Mouse (Mus musculus): Measurements from ENCODE around the gene Ebpl. TPM values are rescaled to one million over a fixed set of nuclear protein-coding genes. Genes with fewer than 3 reads are reported as not detected.
A peak's percentile ranks its signal among the peaks of the same experiment; 100 is the strongest.
"Not testable (repeated sequence)": the region's sequence is repeated elsewhere in the genome, so short reads cannot be mapped to it uniquely, and the experiment has no call there.

Gene Ebpl
- polyA plus RNA-seq, 2 experiments = 1.1 to 4.9 TPM

GRCm38 (mm10) chr14:61327618-61328450 lies 32.4 kb downstream of the Ebpl start:
- H3K27ac ChIP-seq = no peak overlapping the region
- no peaks in the 10 kb centered on the region for H3K36me3 ChIP-seq (replicated peaks; ENCODE audit: control insufficient read depth, insufficient read depth, low read depth)
- peak overlapping the region in 1 of 2 experiments; percentile 27; a peak in 2 of 4 replicates for H3K4me3 ChIP-seq (ENCODE audit: insufficient read depth in 1 of 2, low read depth in 2 of 2, low read length in 2 of 2)
- no peak overlapping the region for H3K9ac ChIP-seq (replicated peaks)
- H3K9me3 ChIP-seq (ENCODE audit: control insufficient read depth, low read length) = no peaks in the 10 kb centered on the region
- peak; percentile 33; the same call in 1 of the 2 replicates for ATAC-seq (ENCODE audit: insufficient read depth)
- 35% methylated on average over 19 of the region's 19 CpGs for WGBS (ENCODE audit: insufficient replicate concordance)
- H3K4me2 ChIP-seq (ENCODE audit: low read depth) = peak overlapping the region; percentile 33
- peaks cover 0 to 3% of the 10 kb centered on the region in 2 experiments; a peak in 1 of 4 replicates for H3K4me1 ChIP-seq (replicated peaks; ENCODE audit: control insufficient read depth in 2 of 2, insufficient read depth in 2 of 2, low read length in 1 of 2)
- peak in 1 of 3 experiments; percentile 27 for DNase-seq (ENCODE audit: low read depth in 3 of 3, low spot score in 3 of 3)
- TF ChIP-seq EP300 (IDR thresholded peaks at IDR 0.05; ENCODE audit: low read depth) = no peak
- peak; percentile 15; the same call in 1 of the 2 replicates for TF ChIP-seq CTCF (IDR thresholded peaks at IDR 0.05; ENCODE audit: low read depth)
- no peaks in the 10 kb centered on the region for H3K27me3 ChIP-seq (ENCODE audit: control insufficient read depth, insufficient read depth, low read length)

GRCm38 (mm10) chr14:61327007-61327406 lies 33.2 kb downstream of the Ebpl start:
- H3K4me2 ChIP-seq (ENCODE audit: low read depth) = peak overlapping the region; percentile 33; the same call in 1 of the 2 replicates
- not testable (repeated sequence) for H3K4me3 ChIP-seq (ENCODE audit: insufficient read depth in 1 of 2, low read depth in 2 of 2, low read length in 2 of 2); H3K4me1 ChIP-seq (replicated peaks; ENCODE audit: control insufficient read depth in 2 of 2, insufficient read depth in 2 of 2, low read length in 1 of 2); DNase-seq (ENCODE audit: low read depth in 3 of 3, low spot score in 3 of 3); ATAC-seq (ENCODE audit: insufficient read depth); H3K27ac ChIP-seq; H3K27me3 ChIP-seq (ENCODE audit: control insufficient read depth, insufficient read depth, low read length); H3K36me3 ChIP-seq (replicated peaks; ENCODE audit: control insufficient read depth, insufficient read depth, low read depth); H3K9me3 ChIP-seq (ENCODE audit: control insufficient read depth, low read length); H3K9ac ChIP-seq (replicated peaks)
- 19% methylated on average over 6 of the region's 6 CpGs for WGBS (ENCODE audit: insufficient replicate concordance)
- peak; percentile 24; the same call in 1 of the 2 replicates for TF ChIP-seq CTCF (IDR thresholded peaks at IDR 0.05; ENCODE audit: low read depth)

DNA sequence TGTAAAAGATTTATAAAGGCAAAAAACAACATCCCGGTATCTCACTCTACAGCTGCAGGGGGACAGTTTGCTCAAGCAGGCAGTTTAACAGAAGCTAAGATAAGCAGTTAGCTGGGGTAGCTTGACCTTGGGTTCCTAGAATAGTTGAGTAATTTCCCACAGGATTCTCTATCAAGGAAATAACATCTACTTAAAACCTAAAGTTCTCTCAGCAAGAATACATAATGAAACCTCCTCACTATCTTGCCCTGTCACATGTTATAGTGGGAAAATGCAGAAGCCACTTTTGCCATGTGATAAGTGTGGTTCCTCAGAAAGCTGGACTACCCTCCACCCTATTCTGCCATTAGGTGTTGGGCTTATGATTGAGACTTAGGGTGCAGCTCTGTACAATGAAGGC lies 37.5 kb downstream of the Ebpl start:
- Histone ChIP-seq H3K36me3 (replicated peaks; ENCODE audit: control insufficient read depth, insufficient read depth, low read depth) (no peaks in the 10 kb centered on the region), H3K4me1 (replicated peaks; ENCODE audit: control insufficient read depth in 2 of 2, insufficient read depth in 2 of 2, low read length in 1 of 2) (peaks cover 0 to 8% of the 10 kb centered on the region in 2 experiments; a peak in 2 of 4 replicates), H3K4me3 (ENCODE audit: insufficient read depth in 1 of 2, low read depth in 2 of 2, low read length in 2 of 2) (no peak overlapping the region), H3K9ac (replicated peaks) (no peak overlapping the region), H3K9me3 (ENCODE audit: control insufficient read depth, low read length) (no peaks in the 10 kb centered on the region), H3K27ac (no peak overlapping the region), H3K27me3 (ENCODE audit: control insufficient read depth, insufficient read depth, low read length) (no peaks in the 10 kb centered on the region), H3K4me2 (ENCODE audit: low read depth) (no peak overlapping the region)
- WGBS (ENCODE audit: insufficient replicate concordance) = 53% methylated on average over 1 of the region's 1 CpGs
- DNase-seq (ENCODE audit: low read depth in 3 of 3, low spot score in 3 of 3) = no peak
- no peak for ATAC-seq (ENCODE audit: insufficient read depth)
- TF ChIP-seq CTCF (IDR thresholded peaks at IDR 0.05; ENCODE audit: low read depth) (no peak), EP300 (IDR thresholded peaks at IDR 0.05; ENCODE audit: low read depth) (no peak)

DNA sequence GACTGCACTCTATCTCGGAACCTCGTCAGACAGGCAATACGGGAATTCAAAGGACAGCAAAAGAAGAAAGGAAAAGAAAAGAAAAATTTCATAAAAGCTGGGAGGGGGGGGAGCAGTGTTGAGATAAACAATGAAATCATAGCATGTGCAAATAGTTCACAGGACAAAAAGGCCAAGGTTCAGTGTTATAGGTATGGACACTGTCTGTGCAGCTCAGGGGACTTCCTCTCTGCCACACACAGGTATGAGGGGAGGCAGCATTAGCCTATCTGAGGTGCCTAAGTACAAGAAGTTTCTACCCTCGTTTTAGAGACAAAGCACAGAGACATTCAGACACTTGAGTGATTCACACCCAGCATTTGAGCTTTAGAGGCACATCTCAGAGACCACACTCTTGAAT lies 39.0 kb downstream of the Ebpl start:
- Histone ChIP-seq H3K9me3 (ENCODE audit: control insufficient read depth, low read length) (no peaks in the 10 kb centered on the region), H3K9ac (replicated peaks) (no peak overlapping the region), H3K4me3 (ENCODE audit: insufficient read depth in 1 of 2, low read depth in 2 of 2, low read length in 2 of 2) (no peak overlapping the region), H3K4me1 (replicated peaks; ENCODE audit: control insufficient read depth in 2 of 2, insufficient read depth in 2 of 2, low read length in 1 of 2) (peaks cover 0 to 6% of the 10 kb centered on the region in 2 experiments; a peak in 1 of 4 replicates), H3K4me2 (ENCODE audit: low read depth) (no peak overlapping the region), H3K27ac (no peak overlapping the region), H3K36me3 (replicated peaks; ENCODE audit: control insufficient read depth, insufficient read depth, low read depth) (no peaks in the 10 kb centered on the region), H3K27me3 (ENCODE audit: control insufficient read depth, insufficient read depth, low read length) (no peaks in the 10 kb centered on the region)
- no peak for ATAC-seq (ENCODE audit: insufficient read depth)
- WGBS (ENCODE audit: insufficient replicate concordance) = 72% methylated on average over 4 of the region's 4 CpGs
- DNase-seq (ENCODE audit: low read depth in 3 of 3, low spot score in 3 of 3) = no peak
- TF ChIP-seq EP300 (IDR thresholded peaks at IDR 0.05; ENCODE audit: low read depth) = no peak
- TF ChIP-seq CTCF (IDR thresholded peaks at IDR 0.05; ENCODE audit: low read depth) = no peak

- WGBS (ENCODE audit: insufficient replicate concordance) = 63% methylated on average over 1 of the region's 1 CpGs
- TF ChIP-seq CTCF (IDR thresholded peaks at IDR 0.05; ENCODE audit: low read depth) (no peak), EP300 (IDR thresholded peaks at IDR 0.05; ENCODE audit: low read depth) (no peak)
- no peak overlapping the region for H3K4me3 ChIP-seq (ENCODE audit: insufficient read depth in 1 of 2, low read depth in 2 of 2, low read length in 2 of 2)
- H3K9ac ChIP-seq (replicated peaks) = no peak overlapping the region
- peaks cover 0 to 6% of the 10 kb centered on the region in 2 experiments; a peak in 1 of 4 replicates for H3K4me1 ChIP-seq (replicated peaks; ENCODE audit: control insufficient read depth in 2 of 2, insufficient read depth in 2 of 2, low read length in 1 of 2)
- no peaks in the 10 kb centered on the region for H3K36me3 ChIP-seq (replicated peaks; ENCODE audit: control insufficient read depth, insufficient read depth, low read depth)
- ATAC-seq (ENCODE audit: insufficient read depth) = peak; percentile 51; the same call in 1 of the 2 replicates
- no peaks in the 10 kb centered on the region for H3K9me3 ChIP-seq (ENCODE audit: control insufficient read depth, low read length)
- DNase-seq (ENCODE audit: low read depth in 3 of 3, low spot score in 3 of 3) = no peak
- no peaks in the 10 kb centered on the region for H3K27me3 ChIP-seq (ENCODE audit: control insufficient read depth, insufficient read depth, low read length)
- no peak overlapping the region for H3K4me2 ChIP-seq (ENCODE audit: low read depth)
- H3K27ac ChIP-seq = no peak overlapping the region
These were observed 39.5 kb downstream of the Ebpl start for GRCm38 (mm10) chr14:61320765-61321164.

Data from liver, embryonic 14.5 days (tissue).